Mouse (Mus musculus) granulocyte monocyte progenitor cell, adult 5-6 weeks (primary cell): ENCODE measurements at regions not wholly inside any gene's neighbourhood (a gene's known extent, or its start where the extent isn't known, plus 50 kb on each side); places are given as distances from the start of the nearest gene placed in this dataset.

Experiments used
- ATAC-seq: replicated peaks from 2 replicates; pipeline ENCODE4 v1.8.0; 2016; ENCODE audit warnings: mild to moderate bottlenecking, moderate TSS enrichment, inconsistent platforms; ENCODE audit not compliant: poor library complexity, severe bottlenecking

GRCm38 (mm10) chr5:35221451-35222305 lies 56.4 kb upstream of the Adra2c start:
- no peak for ATAC-seq

- no peak for ATAC-seq
Measured at GRCm38 (mm10) chr5:35216271-35216670, 61.8 kb upstream of the Adra2c start.

GRCm38 (mm10) chr5:35215480-35216195 lies 62.5 kb upstream of the Adra2c start:
- ATAC-seq: 0 out of 2 replicates have a peak, but pooled peaks have one; percentile 27

- ATAC-seq: no peak
Measured at GRCm38 (mm10) chr5:35215007-35215406, 63.1 kb upstream of the Adra2c start.

- ATAC-seq: no peak
Measured at GRCm38 (mm10) chr5:35209348-35209747, 68.8 kb upstream of the Adra2c start.

- ATAC-seq: no peak
Measured at GRCm38 (mm10) chr5:35204049-35204448, 74.1 kb upstream of the Adra2c start.

- ATAC-seq: no peak
Measured at GRCm38 (mm10) chr5:35198468-35198867, 79.7 kb upstream of the Adra2c start.

- no peak for ATAC-seq
Measured at GRCm38 (mm10) chr5:35189113-35189797, 83.7 kb upstream of the Lrpap1 start.

GRCm38 (mm10) chr5:35185826-35186225 lies 80.3 kb upstream of the Lrpap1 start:
- no peak for ATAC-seq

- no peak for ATAC-seq
Measured at GRCm38 (mm10) chr5:35185289-35185688, 79.7 kb upstream of the Lrpap1 start.

- no peak for ATAC-seq
Measured at GRCm38 (mm10) chr5:35183418-35183817, 77.9 kb upstream of the Lrpap1 start.

GRCm38 (mm10) chr5:35177332-35177731 lies 71.8 kb upstream of the Lrpap1 start:
- ATAC-seq: no peak

GRCm38 (mm10) chr5:35176112-35176848 lies 70.7 kb upstream of the Lrpap1 start:
- no peak for ATAC-seq

- ATAC-seq: no peak
Measured at GRCm38 (mm10) chr5:35174318-35174717, 68.8 kb upstream of the Lrpap1 start.

- no peak for ATAC-seq
Measured at GRCm38 (mm10) chr5:35171336-35171735, 65.8 kb upstream of the Lrpap1 start.

GRCm38 (mm10) chr5:35170369-35171130 lies 65.0 kb upstream of the Lrpap1 start:
- no peak for ATAC-seq

- ATAC-seq: no peak
Measured at GRCm38 (mm10) chr5:35169614-35170293, 64.2 kb upstream of the Lrpap1 start.

- no peak for ATAC-seq
Measured at GRCm38 (mm10) chr5:35168853-35169252, 63.3 kb upstream of the Lrpap1 start.

GRCm38 (mm10) chr5:35168369-35168768 lies 62.8 kb upstream of the Lrpap1 start:
- no peak for ATAC-seq
